Mouse (Mus musculus) heart, embryonic 11.5 days (tissue): Measurements from ENCODE around the gene Ciz1. TPM values are rescaled to one million over a fixed set of nuclear protein-coding genes. Genes with fewer than 3 reads are reported as not detected.
A peak's percentile ranks its signal among the peaks of the same experiment; 100 is the strongest.

ENCODE experiments used
- ATAC-seq: fragments of 200-750 bp; cut with Nextera tagmentation; replicated peaks from 2 replicates; pipeline ENCODE4 v1.8.0; 2017; ENCODE audit warnings: moderate library complexity; ENCODE audit not compliant: insufficient number of reproducible peaks, low FRiP score, low TSS enrichment
- H3K27ac ChIP-seq: fragments of 300-500 bp; sonication (generic); 2 replicates; pipeline ENCODE4 v1.5.1; 2014; ENCODE audit warnings: mild to moderate bottlenecking, low read depth, low read length
- H3K27me3 ChIP-seq: fragments of 300-500 bp; sonication (generic); 2 replicates; pipeline ENCODE4 v1.6.1; 2014; ENCODE audit warnings: mild to moderate bottlenecking, low read length, mixed read lengths; ENCODE audit not compliant: control insufficient read depth, insufficient read depth
- H3K36me3 ChIP-seq: fragments of 300-500 bp; sonication (generic); 2 replicates; pipeline ENCODE4 v1.6.1; 2014; ENCODE audit warnings: mild to moderate bottlenecking, low read length, moderate library complexity, mixed read lengths; ENCODE audit not compliant: control insufficient read depth, insufficient read depth
- H3K4me1 ChIP-seq: fragments of 300-500 bp; sonication (generic); 2 replicates; pipeline ENCODE4 v1.6.1; 2014; ENCODE audit warnings: low read length; ENCODE audit not compliant: control insufficient read depth, insufficient read depth
- H3K4me2 ChIP-seq: fragments of 300-500 bp; sonication (generic); 2 replicates; pipeline ENCODE4 v1.6.1; 2014; ENCODE audit warnings: mild to moderate bottlenecking, moderate library complexity
- H3K4me3 ChIP-seq: fragments of 300-500 bp; sonication (generic); 2 replicates; pipeline ENCODE4 v1.5.1; 2014; ENCODE audit warnings: low read depth, low read length
- H3K9ac ChIP-seq: fragments of 300-500 bp; sonication (generic); 2 replicates; pipeline ENCODE4 v1.6.1; 2014; ENCODE audit warnings: mild to moderate bottlenecking, low read depth, low read length, moderate library complexity
- H3K9me3 ChIP-seq: fragments of 300-500 bp; sonication (generic); replicated peaks from 2 replicates; pipeline ENCODE4 v1.6.1; 2016; ENCODE audit warnings: low read length; ENCODE audit not compliant: control insufficient read depth
- WGBS: fragments of 180-500 bp; shearing (Covaris S2); extraction: QIAGEN DNeasy Blood & Tissue Kit; methylation state at CpG from one replicate; pipeline ENCODE4 v1.1.7; 2014; ENCODE audit not compliant: insufficient replicate concordance; 5-methylcytosine and 5-hydroxymethylcytosine counted together
- polyA plus RNA-seq: library from polyadenylated mRNA; unstranded; fragments of >200 nt; fragmentation: Nextera tagmentation; extraction: Ambion mirVana; gene quantifications from 2 replicates; pipeline ENCODE4 v1.2.1, GENCODE M21; 2014

Gene Ciz1
- polyA plus RNA-seq, result 32.1 and 35.8 TPM in 2 replicates

DNA sequence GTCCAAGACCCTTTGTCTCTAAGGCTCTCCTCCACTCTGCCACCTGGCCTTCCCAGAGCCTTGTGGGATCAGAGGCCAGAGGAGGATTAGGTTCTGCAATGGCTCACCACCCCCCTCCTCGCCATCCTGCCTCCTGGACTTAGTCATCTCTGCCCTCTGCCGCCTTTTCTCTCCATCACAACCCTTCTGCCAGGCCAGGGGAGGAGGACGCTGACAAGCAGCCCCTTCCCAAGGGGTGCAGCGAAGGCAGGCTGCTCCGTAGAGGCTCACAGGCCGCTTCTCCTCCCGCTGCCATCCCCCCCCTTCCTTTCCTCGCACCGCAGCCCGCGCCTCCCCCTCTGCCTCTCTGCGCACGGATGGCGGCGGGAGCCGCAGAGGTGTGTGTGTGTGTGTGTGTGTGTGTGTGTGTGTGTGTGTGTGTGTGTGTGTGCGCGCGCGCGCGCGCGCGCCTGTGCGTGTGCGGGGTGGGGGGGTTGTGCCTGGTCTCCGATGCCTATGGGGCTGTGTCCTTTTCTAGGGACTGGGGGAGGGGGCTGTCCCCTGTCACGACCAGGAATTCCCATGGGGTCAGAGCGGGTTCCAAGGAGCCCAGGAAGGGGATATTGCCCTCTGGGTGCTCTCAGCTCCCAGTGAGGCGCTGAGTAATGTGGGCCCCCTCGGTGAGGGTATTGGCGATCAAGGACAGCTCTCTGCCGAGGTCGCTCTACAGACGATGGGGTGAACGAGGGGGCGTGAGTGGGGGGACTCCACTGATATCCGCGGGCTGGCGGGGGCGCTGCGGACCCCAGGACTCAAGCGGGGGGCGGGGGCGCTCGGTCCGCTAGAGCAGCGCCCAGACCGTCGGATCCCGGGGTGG is at the start of gene Ciz1:
TSS of gene Ciz1 (plus strand) at position 177 of the 856 bp plus-strand sequence.
- Histone ChIP-seq H3K27ac (no peak within 1 kb of the TSS), H3K4me2 (peak within 1 kb of the TSS; percentile 99), H3K4me3 (peak within 1 kb of the TSS; percentile 60), H3K27me3 (peaks cover 21% of the 10 kb centered on the region), H3K9ac (peak within 1 kb of the TSS; percentile 62), H3K9me3 (no peaks in the 10 kb centered on the region), H3K36me3 (no peaks in the 10 kb centered on the region), H3K4me1 (peaks cover 24% of the 10 kb centered on the region)
- 0 out of 2 replicates have a peak, but pooled peaks have one; percentile 3 for ATAC-seq
- 2% methylated on average over 42 of the region's 52 CpGs for WGBS

DNA sequence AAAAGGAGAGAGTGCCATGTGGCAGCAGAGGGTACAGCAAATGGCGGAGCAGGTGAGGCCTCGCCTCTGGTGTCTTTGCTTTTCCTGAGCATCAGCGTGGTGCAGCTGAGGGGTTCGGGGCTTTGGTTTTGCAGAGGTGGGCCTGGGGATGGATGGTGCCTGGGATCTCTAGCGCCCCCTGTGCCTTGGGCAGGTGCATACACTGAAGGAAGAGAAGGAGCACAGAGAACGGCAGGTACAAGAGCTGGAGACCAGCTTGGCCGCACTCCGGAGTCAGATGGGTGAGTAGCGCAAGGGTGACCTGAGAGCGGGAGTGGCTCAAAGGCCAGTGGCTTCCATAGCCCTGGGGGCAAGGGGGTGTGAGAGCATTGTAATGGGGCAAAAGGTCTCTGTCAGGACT is 49.2 kb upstream of the Ciz1 start:
- H3K27ac ChIP-seq, result no peak overlapping the region
- H3K27me3 ChIP-seq, result no peaks in the 10 kb centered on the region
- no peak overlapping the region for H3K4me2 ChIP-seq
- ATAC-seq, result no peak
- H3K9ac ChIP-seq, result no peak overlapping the region
- peaks cover 56% of the 10 kb centered on the region for H3K36me3 ChIP-seq
- no peaks in the 10 kb centered on the region for H3K4me1 ChIP-seq
- WGBS, result 94% methylated on average over 10 of the region's 10 CpGs
- no peaks in the 10 kb centered on the region for H3K9me3 ChIP-seq
- no peak overlapping the region for H3K4me3 ChIP-seq

DNA sequence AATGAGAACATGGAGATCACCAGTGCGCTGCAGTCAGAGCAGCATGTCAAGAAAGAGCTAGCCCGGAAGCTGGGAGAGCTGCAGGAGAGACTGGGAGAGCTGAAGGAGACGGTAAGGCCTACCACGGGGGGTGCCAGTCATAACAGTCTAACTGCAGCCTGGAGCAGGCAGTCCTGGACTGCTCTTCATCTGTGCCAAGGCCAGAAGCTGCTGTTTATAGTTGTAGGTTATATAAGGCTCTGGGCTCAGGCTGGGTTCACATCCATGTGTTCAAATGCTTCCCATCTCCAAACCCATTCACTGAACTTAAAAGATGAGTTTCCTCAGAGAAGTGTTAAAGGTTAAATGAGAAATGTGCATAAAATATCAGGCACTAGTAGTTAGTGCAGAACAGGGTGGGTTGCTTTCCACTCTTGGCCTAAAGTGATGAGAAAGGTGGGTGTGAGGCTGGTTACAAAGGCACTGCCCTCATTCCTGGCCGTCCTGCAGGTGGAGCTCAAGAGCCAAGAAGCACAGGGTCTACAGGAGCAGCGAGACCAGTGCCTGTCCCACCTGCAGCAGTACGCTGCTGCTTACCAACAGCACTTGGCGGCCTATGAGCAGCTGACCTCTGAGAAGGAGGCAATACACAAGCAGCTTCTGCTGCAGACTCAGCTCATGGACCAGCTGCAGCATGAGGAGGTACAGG is 47.8 kb upstream of the Ciz1 start:
- Histone ChIP-seq H3K36me3 (peaks cover 53% of the 10 kb centered on the region), H3K4me1 (no peaks in the 10 kb centered on the region), H3K4me2 (no peak overlapping the region), H3K9me3 (no peaks in the 10 kb centered on the region), H3K27ac (no peak overlapping the region), H3K4me3 (no peak overlapping the region), H3K9ac (no peak overlapping the region), H3K27me3 (no peaks in the 10 kb centered on the region)
- 0 out of 2 replicates have a peak, but pooled peaks have one; percentile 29 for ATAC-seq
- WGBS, result 58% methylated on average over 8 of the region's 8 CpGs

DNA sequence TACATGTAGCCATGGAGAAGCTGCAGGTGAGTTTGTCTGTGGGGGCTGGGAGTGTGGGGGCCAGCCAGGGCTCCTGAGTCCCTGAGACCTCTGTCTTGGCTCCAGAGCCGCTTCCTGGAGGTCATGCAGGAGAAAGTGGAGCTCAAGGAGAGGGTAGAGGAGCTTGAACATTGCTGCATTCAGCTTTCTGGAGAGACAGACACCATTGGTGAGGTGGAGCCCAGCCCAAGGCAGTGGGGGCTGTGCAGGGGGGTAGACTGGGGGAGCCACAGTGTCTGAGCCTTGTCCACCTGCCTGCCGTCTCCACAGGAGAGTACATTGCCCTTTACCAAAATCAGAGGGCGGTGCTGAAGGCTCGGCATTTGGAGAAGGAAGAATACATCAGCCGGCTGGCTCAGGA is 46.5 kb upstream of the Ciz1 start:
- Histone ChIP-seq H3K27ac (no peak overlapping the region), H3K4me1 (no peaks in the 10 kb centered on the region), H3K27me3 (peaks cover 4% of the 10 kb centered on the region; the same call in 1 of the 2 replicates), H3K4me2 (no peak overlapping the region), H3K4me3 (no peak overlapping the region), H3K9me3 (no peaks in the 10 kb centered on the region), H3K9ac (no peak overlapping the region), H3K36me3 (peaks cover 50% of the 10 kb centered on the region)
- WGBS, result 87% methylated on average over 5 of the region's 5 CpGs
- ATAC-seq, result no peak

DNA sequence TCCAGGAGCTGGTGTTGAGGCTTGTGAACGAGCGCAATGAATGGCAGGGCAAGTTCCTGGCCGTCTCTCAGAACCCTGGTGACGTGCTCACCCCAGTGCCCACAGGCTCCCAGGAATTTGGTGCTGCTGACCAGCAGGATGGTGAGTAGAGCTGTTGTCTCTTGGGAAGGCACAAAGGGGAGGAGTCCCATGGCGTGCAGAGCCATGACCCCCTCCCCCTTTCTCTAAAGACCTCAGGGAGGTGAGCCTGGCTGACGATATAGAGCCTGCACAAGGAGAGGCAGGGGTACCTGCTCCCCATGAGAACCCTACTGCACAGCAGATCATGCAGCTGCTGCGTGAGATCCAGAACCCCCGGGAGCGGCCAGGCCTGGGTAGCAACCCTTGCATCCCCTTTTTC is 46.0 kb upstream of the Ciz1 start:
- Histone ChIP-seq H3K27ac (no peak overlapping the region), H3K9me3 (no peaks in the 10 kb centered on the region), H3K36me3 (peaks cover 49% of the 10 kb centered on the region), H3K4me2 (no peak overlapping the region), H3K9ac (no peak overlapping the region), H3K27me3 (peaks cover 4% of the 10 kb centered on the region; the same call in 1 of the 2 replicates), H3K4me1 (no peaks in the 10 kb centered on the region; the same call in 1 of the 2 replicates), H3K4me3 (no peak overlapping the region)
- no peak for ATAC-seq
- WGBS, result 86% methylated on average over 9 of the region's 9 CpGs

DNA sequence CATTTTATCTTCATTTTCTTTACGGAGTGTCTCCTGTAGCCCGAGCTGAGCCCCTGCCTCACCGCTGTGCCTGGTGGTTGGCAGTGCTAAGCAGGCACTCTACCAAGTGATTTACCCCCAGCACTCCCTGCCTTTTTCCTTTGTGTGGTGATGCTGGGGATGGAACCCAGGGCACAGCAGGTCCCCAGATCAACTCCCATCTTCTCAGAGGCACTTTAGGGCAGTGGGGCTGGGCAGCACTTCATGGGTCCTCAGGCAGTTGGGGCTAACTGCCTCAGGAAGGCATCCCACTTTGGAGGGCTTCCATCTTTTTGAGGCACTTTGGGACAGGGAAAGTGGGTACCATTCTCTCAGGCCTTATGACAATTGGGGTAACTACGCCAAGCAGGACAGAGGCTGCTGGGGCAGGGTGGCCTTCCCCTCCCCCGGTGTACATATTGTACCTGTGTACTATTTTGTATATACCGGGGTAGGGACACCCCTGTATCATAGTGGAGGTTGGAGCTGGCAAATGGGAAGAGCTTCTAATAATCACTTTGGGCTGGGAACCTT is 44.8 kb upstream of the Ciz1 start:
- 77% methylated on average over 6 of the region's 6 CpGs for WGBS
- no peak for ATAC-seq
- H3K36me3 ChIP-seq, result peaks cover 44% of the 10 kb centered on the region

DNA sequence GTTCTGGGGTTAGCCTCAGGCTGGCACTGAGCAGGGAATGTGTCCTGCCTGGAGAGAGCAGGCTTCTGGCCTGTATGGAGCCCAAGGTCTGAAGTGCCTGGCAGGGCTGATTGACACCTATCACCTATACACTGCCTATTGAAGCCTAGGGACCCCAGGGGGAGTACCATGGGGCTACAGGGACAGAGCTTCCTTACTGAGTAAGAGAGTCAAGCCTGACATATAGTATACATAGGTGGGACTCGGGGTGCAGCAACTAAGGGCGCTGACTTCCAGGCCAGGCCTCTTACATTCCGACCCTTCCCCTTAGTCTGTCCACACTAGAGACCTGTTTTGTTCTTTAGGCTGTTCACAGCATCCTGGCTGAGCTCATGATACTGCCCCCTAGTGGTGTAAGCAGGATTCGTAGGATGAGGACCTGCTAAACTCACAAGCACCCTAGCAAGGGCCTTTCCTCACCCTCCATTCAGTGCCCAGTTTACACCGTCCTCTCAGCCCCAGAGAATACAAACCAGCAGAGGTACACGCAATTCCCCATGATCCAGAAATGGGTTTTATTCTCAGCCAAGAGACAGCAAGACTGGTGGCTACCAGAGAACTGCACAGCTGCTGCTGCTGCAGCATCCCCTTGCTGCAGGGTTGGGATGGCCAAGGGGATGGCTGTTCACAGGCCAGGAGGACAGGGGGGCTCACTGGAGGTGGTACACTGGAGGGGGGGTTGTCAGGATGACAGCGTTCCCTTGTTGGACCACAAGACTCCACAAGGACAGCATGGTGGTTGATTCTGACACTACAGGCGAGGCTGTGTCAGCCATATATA is 44.0 kb upstream of the Ciz1 start:
- 53% methylated on average over 8 of the region's 8 CpGs for WGBS
- H3K36me3 ChIP-seq, result peaks cover 35% of the 10 kb centered on the region
- H3K27ac ChIP-seq, result no peak overlapping the region
- peaks cover 10% of the 10 kb centered on the region for H3K27me3 ChIP-seq
- no peak overlapping the region for H3K4me2 ChIP-seq
- no peak for ATAC-seq
- peaks cover 10% of the 10 kb centered on the region for H3K4me1 ChIP-seq
- no peak overlapping the region for H3K9ac ChIP-seq
- no peaks in the 10 kb centered on the region for H3K9me3 ChIP-seq
- no peak overlapping the region for H3K4me3 ChIP-seq

More for the DNA sequence above, 44.8 kb upstream of the Ciz1 start:
- Histone ChIP-seq H3K9ac (no peak overlapping the region), H3K4me3 (no peak overlapping the region), H3K27ac (no peak overlapping the region), H3K4me1 (peaks cover 10% of the 10 kb centered on the region), H3K4me2 (no peak overlapping the region), H3K9me3 (no peaks in the 10 kb centered on the region), H3K27me3 (peaks cover 4% of the 10 kb centered on the region)
